12 mouse cellular contexts compared by ENCODE assay signal in the genomic region with DNA sequence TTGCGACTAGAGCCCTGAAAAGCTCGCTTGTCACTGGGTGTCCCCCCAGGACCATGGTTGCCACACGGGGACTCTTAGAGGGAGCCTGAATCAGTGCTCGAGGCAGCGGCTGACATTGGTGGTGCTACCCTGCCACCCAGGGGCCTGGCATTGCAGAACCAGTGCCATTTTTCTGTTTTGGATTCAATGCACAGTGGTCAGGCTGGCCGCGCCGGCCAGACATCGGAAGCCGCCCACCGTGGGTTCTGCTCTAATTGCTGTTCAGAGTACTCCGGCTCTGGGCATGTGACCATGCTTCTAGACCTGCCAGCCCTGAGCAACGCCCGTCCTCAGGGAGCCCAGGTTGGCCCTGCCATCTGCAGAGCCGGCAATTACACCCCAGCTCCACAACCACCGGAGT. TPM values are rescaled to one million over a fixed set of nuclear protein-coding genes. Genes with fewer than 3 reads are reported as not detected.
DNase-seq lines count a peak whose midpoint lies in the region; ATAC-seq lines count a peak whose summit lies in the region.
"Had no signal": no experiment of that assay in that cellular context is flagged by ENCODE, and none has a peak within 500 bp of the region (broad histone marks: within the 10 kb centered on the region; RNA-seq: fewer than 3 reads in every experiment).

No protein-coding gene starts in this region.

- no peak overlapping the region for H3K27ac ChIP-seq in hindbrain, embryonic 14.5 days
- no peak overlapping the region for H3K27ac ChIP-seq in hindbrain, embryonic 12.5 days
- H3K27ac ChIP-seq in midbrain, embryonic 15.5 days = no peak overlapping the region
- no peak overlapping the region for H3K27ac ChIP-seq in midbrain, embryonic 14.5 days (replicated peaks; ENCODE audit: low read depth, low read length)
- H3K27ac ChIP-seq in neural tube, embryonic 14.5 days (ENCODE audit: low read depth, low read length) = no peak overlapping the region
- H3K27ac ChIP-seq: liver, embryonic 13.5 days had no signal

- peak; percentile 55 to 60 for DNase-seq in cerebellum, postnatal 14 days
- no peak for DNase-seq in cerebellum, adult 11 months
- no peak for DNase-seq in hindbrain, embryonic 14.5 days (ENCODE audit: low spot score)
- no peak for DNase-seq in midbrain, embryonic 14.5 days
- no peak for DNase-seq in urinary bladder, adult 2 months (ENCODE audit: low spot score)
- DNase-seq: B cell, adult 2 months; heart, postnatal 36 days; liver, embryonic 13.5 days; lung, postnatal 14 days had no signal

- H3K9me3 ChIP-seq in hindbrain, embryonic 14.5 days (ENCODE audit: control insufficient read depth, low read length) = no peaks in the 10 kb centered on the region
- H3K9me3 ChIP-seq in hindbrain, embryonic 12.5 days (replicated peaks) = no peaks in the 10 kb centered on the region
- no peaks in the 10 kb centered on the region for H3K9me3 ChIP-seq in midbrain, embryonic 15.5 days
- H3K9me3 ChIP-seq in midbrain, embryonic 14.5 days (ENCODE audit: control insufficient read depth, low read length) = no peaks in the 10 kb centered on the region
- H3K9me3 ChIP-seq in neural tube, embryonic 14.5 days (ENCODE audit: control insufficient read depth, low read length) = no peaks in the 10 kb centered on the region
- H3K9me3 ChIP-seq: liver, embryonic 13.5 days had no signal

- H3K9ac ChIP-seq in hindbrain, embryonic 14.5 days = no peak overlapping the region
- H3K9ac ChIP-seq in hindbrain, embryonic 12.5 days = no peak overlapping the region
- no peak overlapping the region for H3K9ac ChIP-seq in midbrain, embryonic 15.5 days
- H3K9ac ChIP-seq in midbrain, embryonic 14.5 days (replicated peaks; ENCODE audit: low read length) = no peak overlapping the region
- no peak overlapping the region for H3K9ac ChIP-seq in neural tube, embryonic 14.5 days (replicated peaks; ENCODE audit: low read depth, low read length)
- H3K9ac ChIP-seq: liver, embryonic 13.5 days had no signal

- H3K4me3 ChIP-seq in hindbrain, embryonic 14.5 days (replicated peaks; ENCODE audit: low read length) = no peak overlapping the region
- H3K4me3 ChIP-seq in hindbrain, embryonic 12.5 days = no peak overlapping the region
- H3K4me3 ChIP-seq in midbrain, embryonic 15.5 days = no peak overlapping the region
- H3K4me3 ChIP-seq in midbrain, embryonic 14.5 days (replicated peaks; ENCODE audit: low read depth, low read length) = no peak overlapping the region
- no peak overlapping the region for H3K4me3 ChIP-seq in neural tube, embryonic 14.5 days (ENCODE audit: low read depth, low read length)

- H3K4me1 ChIP-seq in hindbrain, embryonic 14.5 days (replicated peaks; ENCODE audit: control insufficient read depth, insufficient read depth, low read length) = peaks cover 15% of the 10 kb centered on the region
- H3K4me1 ChIP-seq in hindbrain, embryonic 12.5 days = peaks cover 22% of the 10 kb centered on the region
- peaks cover 17% of the 10 kb centered on the region for H3K4me1 ChIP-seq in midbrain, embryonic 15.5 days
- H3K4me1 ChIP-seq in midbrain, embryonic 14.5 days (ENCODE audit: control insufficient read depth, insufficient read depth, low read length) = peaks cover 9% of the 10 kb centered on the region
- peaks cover 11% of the 10 kb centered on the region for H3K4me1 ChIP-seq in neural tube, embryonic 14.5 days (ENCODE audit: control insufficient read depth, insufficient read depth, low read length)
- H3K4me1 ChIP-seq: liver, embryonic 13.5 days had no signal

- H3K36me3 ChIP-seq in hindbrain, embryonic 14.5 days (replicated peaks; ENCODE audit: control insufficient read depth, insufficient read depth) = no peaks in the 10 kb centered on the region
- H3K36me3 ChIP-seq in hindbrain, embryonic 12.5 days = no peaks in the 10 kb centered on the region
- H3K36me3 ChIP-seq in midbrain, embryonic 15.5 days (replicated peaks) = no peaks in the 10 kb centered on the region
- H3K36me3 ChIP-seq in midbrain, embryonic 14.5 days (ENCODE audit: control insufficient read depth, insufficient read depth, low read length) = no peaks in the 10 kb centered on the region
- H3K36me3 ChIP-seq in neural tube, embryonic 14.5 days (ENCODE audit: control insufficient read depth, insufficient read depth, low read length) = no peaks in the 10 kb centered on the region
- H3K36me3 ChIP-seq: liver, embryonic 13.5 days had no signal

- no peak for ATAC-seq in hindbrain, embryonic 14.5 days (ENCODE audit: low FRiP score)
- no peak for ATAC-seq in hindbrain, embryonic 12.5 days (ENCODE audit: low FRiP score)
- ATAC-seq in midbrain, embryonic 15.5 days (replicated peaks) = no peak
- no peak for ATAC-seq in midbrain, embryonic 14.5 days (ENCODE audit: low FRiP score, low TSS enrichment)
- ATAC-seq in neural tube, embryonic 14.5 days (ENCODE audit: low read depth) = no peak

- WGBS in hindbrain, embryonic 14.5 days = 71% methylated on average over 16 of the region's 16 CpGs
- WGBS in hindbrain, embryonic 12.5 days = 77% methylated on average over 16 of the region's 16 CpGs
- WGBS in midbrain, embryonic 15.5 days = 73% methylated on average over 16 of the region's 16 CpGs
- 70% methylated on average over 16 of the region's 16 CpGs for WGBS in midbrain, embryonic 14.5 days
- WGBS in neural tube, embryonic 14.5 days = 63% methylated on average over 16 of the region's 16 CpGs

- H3K4me2 ChIP-seq in hindbrain, embryonic 14.5 days (replicated peaks) = 0 out of 2 replicates have a peak overlapping the region, but pooled peaks have one; percentile 100
- no peak overlapping the region for H3K4me2 ChIP-seq in hindbrain, embryonic 12.5 days (replicated peaks)
- peak overlapping the region; percentile 100; the same call in 1 of the 2 replicates for H3K4me2 ChIP-seq in midbrain, embryonic 15.5 days
- H3K4me2 ChIP-seq in midbrain, embryonic 14.5 days (ENCODE audit: low read length) = no peak overlapping the region; the same call in 1 of the 2 replicates
- H3K4me2 ChIP-seq in neural tube, embryonic 14.5 days (ENCODE audit: low read depth, low read length) = 0 out of 2 replicates have a peak overlapping the region, but pooled peaks have one; percentile 100
- H3K4me2 ChIP-seq: liver, embryonic 13.5 days had no signal

- peaks cover 55% of the 10 kb centered on the region for H3K27me3 ChIP-seq in hindbrain, embryonic 14.5 days (ENCODE audit: control insufficient read depth, insufficient read depth, low read length)
- peaks cover 67% of the 10 kb centered on the region for H3K27me3 ChIP-seq in hindbrain, embryonic 12.5 days
- H3K27me3 ChIP-seq in midbrain, embryonic 15.5 days (replicated peaks) = peaks cover 46% of the 10 kb centered on the region
- peaks cover 44% of the 10 kb centered on the region for H3K27me3 ChIP-seq in midbrain, embryonic 14.5 days (ENCODE audit: control insufficient read depth, insufficient read depth, low read length)
- peaks cover 32% of the 10 kb centered on the region for H3K27me3 ChIP-seq in neural tube, embryonic 14.5 days (ENCODE audit: control insufficient read depth, insufficient read depth, low read length)

RNA-seq across cellular contexts. Expression of a gene that starts 2.5 kb away (rescaled TPM):
- 6.3 and 6.8 TPM in 2 replicates for polyA plus RNA-seq in hindbrain, embryonic 14.5 days (2014; fragmentation: Nextera tagmentation; extraction: Ambion mirVana)
- 7.1 and 9.0 TPM in 2 replicates for polyA plus RNA-seq in hindbrain, embryonic 12.5 days (2016; fragmentation: Nextera tagmentation; extraction: Ambion mirVana)
- polyA plus RNA-seq in midbrain, embryonic 15.5 days (2015; fragmentation: Nextera tagmentation; extraction: Ambion mirVana) = 3.7 and 5.0 TPM in 2 replicates
- polyA plus RNA-seq in midbrain, embryonic 14.5 days (2014; fragmentation: Nextera tagmentation; extraction: Ambion mirVana) = 2.7 and 3.4 TPM in 2 replicates
- 2.4 and 5.7 TPM in 2 replicates for polyA plus RNA-seq in neural tube, embryonic 14.5 days (2014; fragmentation: Nextera tagmentation; extraction: Ambion mirVana)
- polyA plus RNA-seq in urinary bladder, adult 2 months (2012; rRNA removed) = 30.9 and 45.5 TPM in 2 replicates

Comparison
In these comparisons a context has a peak if more than half of its experiments do, and no peak if none do; other contexts are left out.
1. DNase-seq: peak in cerebellum, postnatal 14 days (2 of 2); none in cerebellum, adult 11 months (single experiment), hindbrain, embryonic 14.5 days (single experiment), midbrain, embryonic 14.5 days (single experiment) and urinary bladder, adult 2 months (single experiment).
2. H3K4me2 ChIP-seq: peak in hindbrain, embryonic 14.5 days (single experiment), midbrain, embryonic 15.5 days (single experiment) and neural tube, embryonic 14.5 days (single experiment); none in hindbrain, embryonic 12.5 days (single experiment) and midbrain, embryonic 14.5 days (single experiment).